Mouse (Mus musculus) midbrain, embryonic 10.5 days (tissue): Measurements from ENCODE around the gene Zfp36l2. TPM values are rescaled to one million over a fixed set of nuclear protein-coding genes. Genes with fewer than 3 reads are reported as not detected.
A peak's percentile ranks its signal among the peaks of the same experiment; 100 is the strongest.

Experiments used
- DNase-seq: peaks from one replicate; pipeline ENCODE4 v3.0.0-alpha.2; 2017; ENCODE audit warnings: low spot score
- H3K27ac ChIP-seq: fragments of 300-500 bp; sonication (generic); replicated peaks from 2 replicates; pipeline ENCODE4 v1.5.1; 2016; ENCODE audit warnings: mild to moderate bottlenecking
- H3K27me3 ChIP-seq: fragments of 300-500 bp; sonication (generic); 2 replicates; pipeline ENCODE4 v1.6.1; 2016; ENCODE audit warnings: low read depth, mild to moderate bottlenecking; ENCODE audit not compliant: poor library complexity, severe bottlenecking
- H3K36me3 ChIP-seq: fragments of 300-500 bp; sonication (generic); 2 replicates; pipeline ENCODE4 v1.6.1; 2016; ENCODE audit warnings: mild to moderate bottlenecking, moderate library complexity
- H3K4me1 ChIP-seq: fragments of 300-500 bp; sonication (generic); 2 replicates; pipeline ENCODE4 v1.6.1; 2016
- H3K4me3 ChIP-seq: fragments of 300-500 bp; sonication (generic); 2 replicates; pipeline ENCODE4 v1.5.1; 2016; ENCODE audit warnings: mild to moderate bottlenecking, moderate library complexity
- H3K9me3 ChIP-seq: fragments of 300-500 bp; sonication (generic); replicated peaks from 2 replicates; pipeline ENCODE4 v1.6.1; 2016; ENCODE audit warnings: mild to moderate bottlenecking
- WGBS: fragments of 180-500 bp; shearing (Covaris S2); methylation state at CpG from one replicate; pipeline ENCODE4 v1.1.7; 2016; 5-methylcytosine and 5-hydroxymethylcytosine counted together
- polyA plus RNA-seq: library from polyadenylated mRNA; unstranded; fragments of >200 nt; fragmentation: Nextera tagmentation; extraction: Ambion mirVana; gene quantifications from 2 replicates; pipeline ENCODE4 v1.2.1, GENCODE M21; 2016

Zfp36l2 gene
- polyA plus RNA-seq, 1 experiment from 2014 or later = 7.8 TPM

GRCm38 (mm10) chr17:84163066-84163785 lies 24.5 kb downstream of the Zfp36l2 start:
- Histone ChIP-seq H3K27me3 (peaks cover 12% of the 10 kb centered on the region; the same call in 1 of the 2 replicates), H3K9me3 (no peaks in the 10 kb centered on the region), H3K36me3 (no peaks in the 10 kb centered on the region), H3K27ac (0 out of 2 replicates have a peak overlapping the region, but pooled peaks have one; percentile 33), H3K4me1 (peaks cover 26% of the 10 kb centered on the region), H3K4me3 (no peak overlapping the region)
- 81% methylated on average over 12 of the region's 12 CpGs for WGBS
- DNase-seq = no peak

GRCm38 (mm10) chr17:84162211-84162760 lies 25.5 kb downstream of the Zfp36l2 start:
- Histone ChIP-seq H3K9me3 (no peaks in the 10 kb centered on the region), H3K36me3 (no peaks in the 10 kb centered on the region), H3K4me3 (no peak overlapping the region), H3K27ac (no peak overlapping the region), H3K4me1 (peaks cover 30% of the 10 kb centered on the region), H3K27me3 (peaks cover 22% of the 10 kb centered on the region)
- no peak for DNase-seq
- WGBS = 92% methylated on average over 8 of the region's 8 CpGs

- H3K4me1 ChIP-seq = peaks cover 33% of the 10 kb centered on the region
Observed at GRCm38 (mm10) chr17:84161231-84161854, 26.4 kb downstream of the Zfp36l2 start.

GRCm38 (mm10) chr17:84158891-84159290 lies 28.9 kb downstream of the Zfp36l2 start:
- no peaks in the 10 kb centered on the region for H3K9me3 ChIP-seq
- H3K36me3 ChIP-seq = no peaks in the 10 kb centered on the region
- H3K27me3 ChIP-seq = peaks cover 49% of the 10 kb centered on the region
- WGBS = 57% methylated on average over 15 of the region's 15 CpGs
- H3K4me3 ChIP-seq = no peak overlapping the region
- H3K4me1 ChIP-seq = peaks cover 40% of the 10 kb centered on the region
- H3K27ac ChIP-seq = peak overlapping the region; percentile 38; the same call in 1 of the 2 replicates
- DNase-seq = no peak

More at GRCm38 (mm10) chr17:84161231-84161854, 26.4 kb downstream of the Zfp36l2 start:
- Histone ChIP-seq H3K27ac (peak overlapping the region; percentile 69), H3K9me3 (no peaks in the 10 kb centered on the region), H3K27me3 (peaks cover 29% of the 10 kb centered on the region), H3K4me3 (no peak overlapping the region), H3K36me3 (no peaks in the 10 kb centered on the region)
- 67% methylated on average over 6 of the region's 6 CpGs for WGBS
- DNase-seq = no peak

GRCm38 (mm10) chr17:84158461-84158795 lies 29.3 kb downstream of the Zfp36l2 start:
- H3K36me3 ChIP-seq = no peaks in the 10 kb centered on the region
- peaks cover 52% of the 10 kb centered on the region for H3K27me3 ChIP-seq
- WGBS = 90% methylated on average over 12 of the region's 12 CpGs
- no peak overlapping the region for H3K4me3 ChIP-seq
- H3K27ac ChIP-seq = no peak overlapping the region
- DNase-seq = no peak
- peaks cover 40% of the 10 kb centered on the region for H3K4me1 ChIP-seq
- no peaks in the 10 kb centered on the region for H3K9me3 ChIP-seq

GRCm38 (mm10) chr17:84157743-84158460 lies 29.8 kb downstream of the Zfp36l2 start:
- H3K9me3 ChIP-seq = no peaks in the 10 kb centered on the region
- peaks cover 40% of the 10 kb centered on the region for H3K4me1 ChIP-seq
- H3K4me3 ChIP-seq = no peak overlapping the region
- H3K27ac ChIP-seq = no peak overlapping the region
- WGBS = 70% methylated on average over 6 of the region's 6 CpGs
- H3K36me3 ChIP-seq = no peaks in the 10 kb centered on the region
- H3K27me3 ChIP-seq = peaks cover 57% of the 10 kb centered on the region
- DNase-seq = no peak

- Histone ChIP-seq H3K4me3 (no peak overlapping the region), H3K27me3 (peaks cover 65% of the 10 kb centered on the region), H3K36me3 (no peaks in the 10 kb centered on the region), H3K4me1 (peaks cover 43% of the 10 kb centered on the region), H3K27ac (0 out of 2 replicates have a peak overlapping the region, but pooled peaks have one; percentile 24), H3K9me3 (no peaks in the 10 kb centered on the region)
- 43% methylated on average over 19 of the region's 19 CpGs for WGBS
- DNase-seq = no peak
Observed at GRCm38 (mm10) chr17:84156748-84157742, 30.7 kb downstream of the Zfp36l2 start.

- H3K27ac ChIP-seq = 0 out of 2 replicates have a peak overlapping the region, but pooled peaks have one; percentile 14
- WGBS = 61% methylated on average over 13 of the region's 13 CpGs
- DNase-seq = no peak
- no peaks in the 10 kb centered on the region for H3K36me3 ChIP-seq
- no peak overlapping the region for H3K4me3 ChIP-seq
- H3K9me3 ChIP-seq = no peaks in the 10 kb centered on the region
- peaks cover 40% of the 10 kb centered on the region for H3K4me1 ChIP-seq
- H3K27me3 ChIP-seq = peaks cover 73% of the 10 kb centered on the region
Observed at GRCm38 (mm10) chr17:84156227-84156573, 31.5 kb downstream of the Zfp36l2 start.

- H3K27ac ChIP-seq = 0 out of 2 replicates have a peak overlapping the region, but pooled peaks have one; percentile 14
Observed at GRCm38 (mm10) chr17:84155516-84156226, 32.1 kb downstream of the Zfp36l2 start.

GRCm38 (mm10) chr17:84155029-84155338 lies 32.8 kb downstream of the Zfp36l2 start:
- Histone ChIP-seq H3K27ac (no peak overlapping the region), H3K4me1 (peaks cover 38% of the 10 kb centered on the region), H3K27me3 (peaks cover 78% of the 10 kb centered on the region), H3K36me3 (no peaks in the 10 kb centered on the region), H3K4me3 (no peak overlapping the region), H3K9me3 (no peaks in the 10 kb centered on the region)
- no peak for DNase-seq
- 89% methylated on average over 6 of the region's 6 CpGs for WGBS

More at GRCm38 (mm10) chr17:84155516-84156226, 32.1 kb downstream of the Zfp36l2 start:
- no peak overlapping the region for H3K4me3 ChIP-seq
- peaks cover 73% of the 10 kb centered on the region for H3K27me3 ChIP-seq
- WGBS = 83% methylated on average over 8 of the region's 8 CpGs
- H3K36me3 ChIP-seq = no peaks in the 10 kb centered on the region
- DNase-seq = no peak
- H3K9me3 ChIP-seq = no peaks in the 10 kb centered on the region
- H3K4me1 ChIP-seq = peaks cover 34% of the 10 kb centered on the region

- Histone ChIP-seq H3K9me3 (no peaks in the 10 kb centered on the region), H3K27ac (no peak overlapping the region), H3K27me3 (peaks cover 83% of the 10 kb centered on the region), H3K4me1 (peaks cover 43% of the 10 kb centered on the region), H3K4me3 (no peak overlapping the region), H3K36me3 (no peaks in the 10 kb centered on the region)
- DNase-seq = no peak
- 90% methylated on average over 11 of the region's 11 CpGs for WGBS
Observed at GRCm38 (mm10) chr17:84154302-84155028, 33.3 kb downstream of the Zfp36l2 start.
